Mouse (Mus musculus) heart, adult 2 months (tissue): ENCODE measurements around the gene Rabgef1.

ENCODE experiments used
- CTCF ChIP-seq: fragments of 200-600 bp; IDR thresholded peaks from 2 replicates; pipeline ENCODE4 v1.8.1; 2022; ENCODE audit warnings: antibody characterized with exemption, mild to moderate bottlenecking, moderate library complexity
- EP300 ChIP-seq: fragments of 200-500 bp; IDR thresholded peaks from 2 replicates; pipeline ENCODE4 v1.6.1; 2011; ENCODE audit warnings: low read depth, low read length, control low read depth; ENCODE audit not compliant: insufficient read depth
- POLR2A ChIP-seq: fragments of 200-500 bp; IDR thresholded peaks from 2 replicates; pipeline ENCODE4 v1.6.1; 2011; ENCODE audit warnings: mild to moderate bottlenecking, low read depth, low read length, control low read depth; ENCODE audit not compliant: insufficient read depth

GRCm38 (mm10) chr5:130257303-130257702 lies 85.7 kb downstream of the Rabgef1 start:
- TF ChIP-seq CTCF, result no peak
- TF ChIP-seq EP300, result no peak
- TF ChIP-seq POLR2A, result no peak
